Mouse (Mus musculus) left cerebral cortex, adult 18-20 months (tissue): ENCODE measurements around the gene Pga5. TPM values are rescaled to one million over a fixed set of nuclear protein-coding genes. Genes with fewer than 3 reads are reported as not detected.

Experiments used
- DNase-seq, 2 experiments: peaks; one replicate each; pipeline ENCODE4 v3.0.0; 2021 to 2022; ENCODE audit warnings: low spot score in 2 of 2, mixed read lengths in 1 of 2
- total RNA-seq, 2 experiments: library from RNA; stranded (reverse); gene quantifications; 2 replicates each; pipeline ENCODE4 v1.2.3; 2021

Gene Pga5
- total RNA-seq, 2 experiments from 2014 or later: not detected

DNA sequence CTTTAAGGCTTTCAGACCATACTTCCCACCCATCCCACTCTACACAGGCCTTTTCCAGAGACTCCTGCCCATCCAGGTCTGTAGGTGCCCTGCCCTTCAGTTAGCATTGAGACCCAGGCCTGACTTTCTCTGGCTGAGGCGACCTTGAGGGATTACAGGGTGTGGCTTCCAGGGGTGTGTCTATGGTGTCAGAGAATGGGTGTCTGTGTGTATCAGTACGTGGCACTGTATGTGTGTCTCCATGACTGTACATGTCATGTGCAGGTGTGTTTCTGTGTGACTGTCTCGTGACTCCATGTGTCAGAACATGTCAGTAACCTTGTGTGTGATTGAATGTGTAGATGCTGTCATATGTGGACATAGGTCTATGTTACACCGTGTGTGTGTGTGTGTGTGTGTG lies 6.6 kb downstream of the Pga5 start:
- DNase-seq: no peak

DNA sequence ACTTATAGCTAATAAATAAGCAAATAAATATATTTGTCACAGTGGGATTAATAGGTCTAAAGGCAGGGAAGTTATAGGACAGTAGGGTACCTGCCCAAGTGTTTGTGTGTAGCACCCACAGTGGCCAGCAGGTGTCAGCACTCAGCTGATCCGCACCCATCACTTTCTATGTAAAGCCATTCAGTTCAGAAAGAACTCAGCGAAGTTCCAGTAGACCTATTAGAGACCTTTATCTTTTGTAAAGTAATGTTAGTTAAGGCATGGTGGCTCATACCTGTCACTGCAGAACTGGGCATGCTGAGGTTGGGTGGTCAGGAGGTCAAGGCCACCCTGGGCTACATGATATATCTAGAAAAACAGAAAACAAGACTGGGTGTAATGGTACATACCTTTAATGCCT lies 12.4 kb downstream of the Pga5 start:
- DNase-seq: peak; percentile 64 to 72

DNA sequence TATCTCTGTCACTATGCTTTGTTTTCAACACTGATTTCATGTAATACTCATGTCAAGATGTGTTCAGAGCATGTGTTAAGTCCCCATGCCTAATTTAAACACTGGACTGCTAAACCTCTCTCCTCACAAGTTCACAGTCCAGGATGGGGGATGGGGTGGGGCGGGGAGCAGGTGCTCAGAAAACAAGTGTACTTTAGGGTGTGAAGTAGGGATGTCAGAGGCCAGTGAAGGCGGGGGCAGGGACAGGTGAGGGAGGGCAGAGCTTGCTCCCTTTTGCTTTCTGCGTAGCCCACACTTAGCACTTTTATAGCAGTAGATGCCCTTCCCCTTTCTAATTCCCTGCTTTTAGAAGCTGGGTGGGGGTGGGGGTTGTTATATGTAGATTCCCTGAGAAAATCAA lies 12.8 kb downstream of the Pga5 start:
- DNase-seq: no peak

DNA sequence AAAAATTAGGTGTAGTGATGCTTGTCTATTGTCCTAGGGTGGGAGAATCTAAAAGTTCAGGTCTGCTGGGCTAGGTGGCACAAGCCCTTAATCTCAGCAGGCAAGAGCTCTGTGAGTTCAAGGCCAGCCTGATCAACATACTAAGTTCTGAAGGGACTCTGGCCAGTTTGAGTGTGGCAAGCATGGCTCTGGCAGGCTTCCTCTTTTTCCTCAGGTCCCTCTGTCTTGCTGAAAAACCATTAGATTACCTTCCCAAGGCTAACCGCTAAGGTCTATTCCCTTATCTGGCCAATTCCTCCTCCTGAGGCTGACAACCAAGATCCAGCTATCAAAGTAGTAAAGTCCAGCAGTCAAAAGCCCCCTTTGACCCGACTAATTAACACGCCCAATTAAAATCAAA lies 15.2 kb downstream of the Pga5 start:
- no peak for DNase-seq

GRCm38 (mm10) chr19:10661919-10662318 lies 16.0 kb downstream of the Pga5 start:
- no peak for DNase-seq

DNA sequence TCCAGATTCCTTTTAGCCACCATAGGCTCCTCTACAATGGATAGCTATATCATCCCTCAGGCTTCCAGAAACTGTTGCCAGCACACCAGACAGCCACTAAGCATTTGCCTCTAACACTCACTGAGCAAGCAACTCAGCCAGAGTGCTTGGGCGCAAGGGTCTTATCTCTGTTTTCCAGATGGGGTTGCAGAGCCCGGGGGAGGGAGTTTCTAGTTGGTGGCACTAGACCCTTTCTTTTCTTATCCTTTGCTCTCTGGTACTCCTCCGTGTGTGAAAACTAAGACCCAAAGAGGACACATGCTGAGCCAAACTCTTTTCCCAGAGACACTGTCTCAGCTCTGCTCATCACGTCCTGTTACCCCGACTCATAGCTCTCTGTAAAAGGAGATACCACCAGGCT lies 16.5 kb downstream of the Pga5 start:
- DNase-seq: no peak

- no peak for DNase-seq
Observed at GRCm38 (mm10) chr19:10658406-10658805, 19.5 kb downstream of the Pga5 start.

DNA sequence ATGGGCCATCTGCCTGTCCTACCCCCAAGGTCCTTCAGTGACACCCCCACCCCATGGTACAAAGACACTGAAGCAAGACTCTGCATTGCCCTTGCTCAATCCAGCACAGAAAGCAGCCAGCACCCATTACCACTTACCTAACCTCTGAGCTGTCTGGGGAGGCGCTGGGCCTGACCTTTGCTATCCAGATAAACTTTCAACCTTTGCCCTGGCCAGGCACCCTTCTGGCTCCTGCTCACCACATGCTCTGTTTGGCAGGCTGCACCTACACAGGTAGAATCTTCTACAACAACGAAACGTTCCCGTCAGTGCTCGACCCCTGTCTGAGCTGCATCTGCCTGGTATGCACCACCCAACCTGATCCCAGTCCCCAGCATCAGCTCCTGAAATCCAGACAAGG lies 20.1 kb downstream of the Pga5 start:
- no peak for DNase-seq

DNA sequence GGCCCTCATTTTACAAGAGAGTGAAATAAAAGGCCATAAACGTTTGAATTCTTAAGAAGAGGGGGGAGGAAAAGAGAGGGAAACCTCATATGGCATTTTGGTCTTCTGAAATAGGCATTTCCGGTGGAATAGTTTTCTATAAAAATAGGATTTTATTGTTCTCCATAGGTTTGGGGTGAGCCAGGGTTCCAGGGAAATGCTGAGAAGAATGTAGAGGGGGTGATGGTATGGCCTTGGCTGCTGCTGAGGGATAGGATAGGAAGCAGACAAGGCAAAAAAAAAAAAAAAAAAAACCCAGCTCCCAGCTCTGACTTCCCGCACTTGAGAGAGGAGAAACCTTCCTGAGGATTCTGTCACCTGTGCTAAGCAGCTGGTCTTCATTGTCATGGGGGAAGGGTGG lies 21.8 kb downstream of the Pga5 start:
- DNase-seq: no peak

DNA sequence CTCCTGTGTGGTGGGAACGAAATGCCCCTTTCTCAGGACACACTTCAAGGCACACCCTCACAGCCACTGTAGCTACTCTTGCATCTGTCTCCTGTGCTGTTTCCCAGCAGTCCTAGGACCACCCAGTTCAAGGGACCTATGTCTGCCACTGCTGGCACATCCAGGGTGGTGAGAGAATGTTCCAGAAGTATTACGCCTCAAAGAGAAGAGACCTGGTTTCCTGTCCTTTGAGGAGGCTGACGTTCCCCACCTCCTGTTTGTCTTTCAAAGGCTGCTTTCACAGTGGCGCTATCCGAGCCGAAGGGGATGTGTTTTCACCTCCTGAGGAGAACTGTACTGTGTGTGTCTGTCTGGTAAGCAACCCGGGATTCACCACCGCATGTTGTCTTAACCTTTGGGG lies 29.7 kb downstream of the Pga5 start:
- no peak for DNase-seq

DNA sequence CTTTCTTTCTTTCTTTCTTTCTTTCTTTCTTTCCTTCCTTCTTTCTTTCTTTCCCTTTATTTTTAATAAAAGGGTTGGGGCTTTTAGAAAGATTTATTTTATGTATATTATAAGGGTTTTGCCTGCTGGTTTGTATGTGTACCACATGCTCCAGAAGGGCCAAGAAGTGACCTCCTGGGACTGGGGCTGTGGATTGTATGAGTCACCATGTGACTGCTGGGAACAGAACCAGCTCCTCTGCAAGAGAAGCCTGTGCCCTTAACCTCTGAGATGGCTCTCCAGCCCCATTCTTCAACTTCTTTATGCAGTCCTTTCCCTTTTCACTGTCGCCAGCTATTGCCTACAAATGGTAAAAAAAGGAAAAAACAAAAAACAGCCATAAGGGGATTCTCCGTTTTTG lies 32.3 kb downstream of the Pga5 start:
- no peak for DNase-seq

GRCm38 (mm10) chr19:10640589-10641378 lies 37.1 kb downstream of the Pga5 start:
- DNase-seq: no peak

DNA sequence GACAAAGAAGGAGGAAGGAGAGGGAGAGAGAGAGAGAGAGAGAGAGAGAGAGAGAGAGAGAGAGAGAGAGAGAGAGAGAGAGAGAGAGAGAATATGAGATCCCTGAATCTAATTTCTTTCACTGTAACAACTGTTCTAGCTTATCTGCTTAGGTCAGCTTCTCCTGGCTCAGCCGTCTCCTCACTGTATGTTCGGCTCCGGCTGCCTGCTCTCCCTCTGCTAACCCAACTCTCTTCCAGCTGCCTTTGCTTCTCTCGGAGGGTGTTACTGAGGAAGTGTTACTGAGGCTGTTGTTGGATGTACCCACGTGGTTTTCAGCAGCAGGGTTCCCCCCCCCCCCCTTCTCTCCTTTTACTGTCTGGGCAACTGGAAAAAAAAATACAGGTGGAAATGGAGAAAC lies 37.8 kb downstream of the Pga5 start:
- DNase-seq: no peak

DNA sequence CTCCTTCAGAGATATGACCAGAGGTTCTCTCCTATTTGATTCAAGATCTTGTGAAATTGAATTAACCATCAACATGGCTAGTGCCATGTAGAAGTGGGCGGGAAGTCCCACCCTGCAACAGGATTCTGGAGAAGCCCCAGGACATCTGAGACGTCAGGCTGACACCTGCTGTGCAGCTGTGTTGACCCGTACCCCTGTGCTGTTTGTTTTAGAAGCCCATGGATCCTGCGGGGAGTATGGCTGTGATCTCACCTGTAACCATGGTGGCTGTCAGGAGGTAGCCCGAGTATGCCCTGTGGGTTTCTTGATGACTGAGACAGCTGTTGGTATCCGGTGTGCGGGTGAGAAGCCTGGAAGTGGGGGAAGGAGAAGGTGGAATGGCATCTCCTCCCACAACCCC lies 40.0 kb downstream of the Pga5 start:
- no peak for DNase-seq

DNA sequence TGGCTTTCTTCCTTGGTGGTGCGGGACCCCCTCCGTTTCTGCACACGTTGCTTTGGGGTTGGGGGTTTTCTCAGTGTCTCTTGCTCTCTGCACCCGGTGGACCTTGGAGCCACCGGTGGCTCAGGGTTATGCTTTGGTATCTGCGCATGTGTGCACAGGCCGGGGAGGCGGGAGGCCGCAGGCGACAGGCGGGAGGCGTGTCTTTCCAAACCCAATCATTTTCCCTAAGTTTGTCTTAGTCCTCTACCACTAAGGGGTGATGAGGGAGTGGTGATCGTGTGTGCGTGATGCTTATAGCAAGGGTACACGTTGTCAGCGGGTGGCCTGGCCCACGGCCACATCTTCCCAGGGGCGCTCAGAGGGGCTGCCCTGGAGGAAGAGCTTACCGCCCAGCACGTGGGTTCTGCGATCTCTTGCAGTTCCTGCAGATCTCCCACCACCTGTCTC lies 43.0 kb downstream of the Pga5 start:
- peak; percentile 57 to 63 for DNase-seq

DNA sequence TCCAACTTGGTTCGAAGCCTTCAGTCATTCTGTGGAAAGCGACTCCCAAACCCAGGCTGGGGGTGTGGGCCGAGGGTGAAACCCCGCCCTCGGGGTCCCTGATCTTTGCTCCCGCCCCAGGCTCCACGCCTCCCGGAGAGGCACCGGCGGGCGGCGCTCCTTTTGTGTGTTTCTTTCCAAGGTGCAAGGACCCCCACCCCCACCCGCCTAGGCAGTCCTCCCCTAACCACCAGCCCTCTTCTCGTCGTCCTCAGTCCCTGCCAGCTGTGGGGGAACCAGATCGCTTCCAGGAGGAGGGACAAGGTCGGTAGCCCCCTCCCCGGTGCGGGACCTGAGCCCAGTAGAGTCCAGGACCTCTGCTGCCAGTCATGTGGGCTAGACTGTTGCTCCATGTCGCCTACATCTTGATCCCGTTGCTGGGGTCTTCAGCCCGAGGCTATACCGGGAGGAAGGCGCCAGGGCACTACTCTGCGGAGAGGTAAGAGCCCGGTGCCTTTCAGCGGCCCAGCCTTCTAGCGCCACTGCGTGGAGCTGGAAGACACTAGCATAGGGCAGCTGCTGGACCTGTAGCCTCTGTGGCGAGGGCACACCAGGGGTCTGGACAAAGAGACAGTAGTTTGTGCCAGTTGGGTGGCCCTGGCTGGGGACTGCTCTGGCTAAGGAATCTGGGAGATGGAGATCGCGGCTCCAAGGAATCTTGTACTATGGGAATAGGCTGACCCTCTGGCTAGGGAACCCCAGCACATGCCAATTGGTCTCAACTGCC lies 43.6 kb downstream of the Pga5 start, which contains the start of gene Vwce:
Gene Vwce, plus strand, starts transcription at position 108 of the 766 bp plus-strand sequence.
- peak; percentile 21 to 25 for DNase-seq

Other genes with a start within 250 kb of the Pga5 start
- gene Lrrc10b, start 220.6 kb downstream of the Pga5 start, total RNA-seq: 10 to 100 TPM; 12.7 to 27.8 TPM
- under 1 TPM; 0.77 to 0.91 TPM for gene Ppp1r32, start 195.1 kb downstream of the Pga5 start, total RNA-seq
- 10 to 100 TPM; 76.8 to 79.5 TPM for gene Cpsf7, start 152.8 kb downstream of the Pga5 start, total RNA-seq
- 10 to 100 TPM; 52.9 to 53.4 TPM for gene Sdhaf2, start 151.9 kb downstream of the Pga5 start, total RNA-seq
- gene Tmem216, start 121.8 kb downstream of the Pga5 start, total RNA-seq: 10 to 100 TPM; 11.3 to 11.6 TPM
- gene Cyb561a3, start 100.9 kb downstream of the Pga5 start, total RNA-seq: 10 to 100 TPM in 1 of 2 experiments, 1 to 10 TPM in 1; 9.4 to 10.8 TPM
- gene Tmem138, start 100.7 kb downstream of the Pga5 start, total RNA-seq: 10 to 100 TPM; 11.0 to 12.3 TPM
- 100 to 1,000 TPM; 193 to 195 TPM for gene Ddb1, start 72.7 kb downstream of the Pga5 start, total RNA-seq
- 10 to 100 TPM; 15.6 to 17.1 TPM for gene Tkfc, start 72.4 kb downstream of the Pga5 start, total RNA-seq
- gene Vwce, start 43.9 kb downstream of the Pga5 start, total RNA-seq: under 1 TPM; 0.66 to 1.00 TPM
- 10 to 100 TPM; 21.7 to 25.8 TPM for gene Vps37c, start 10.7 kb upstream of the Pga5 start, total RNA-seq
- gene Cd5, start 60.9 kb upstream of the Pga5 start, total RNA-seq: under 1 TPM in 1 of 2 experiments, not detected in 1; 0.16 TPM
- 1 to 10 TPM; 1.9 to 2.4 TPM for gene Cd6, start 152.0 kb upstream of the Pga5 start, total RNA-seq
- 1 to 10 TPM; 1.2 to 1.4 TPM for gene Slc15a3, start 161.7 kb upstream of the Pga5 start, total RNA-seq
- 100 to 1,000 TPM; 233 to 258 TPM for gene Tmem132a, start 191.9 kb upstream of the Pga5 start, total RNA-seq
- gene Tmem109, start 203.9 kb upstream of the Pga5 start, total RNA-seq: 10 to 100 TPM; 47.7 to 55.1 TPM
- 100 to 1,000 TPM; 207 to 211 TPM for gene Prpf19, start 217.2 kb upstream of the Pga5 start, total RNA-seq
- not detected for gene Zp1, start 242.6 kb upstream of the Pga5 start, total RNA-seq